Mouse (Mus musculus) monocyte, adult 2 months (primary cell): Measurements from ENCODE around the gene Gdf9.
A peak's percentile ranks its signal among the peaks of the same experiment; 100 is the strongest.
"Not testable (repeated sequence)": the region's sequence is repeated elsewhere in the genome, so short reads cannot be mapped to it uniquely, and the experiment has no call there.

Experiments
- DNase-seq, 2 experiments: peaks; one replicate each; pipeline ENCODE4 v3.0.0; 2022; ENCODE audit warnings: low spot score in 2 of 2, low read depth in 1 of 2

Gene Gdf9

DNA sequence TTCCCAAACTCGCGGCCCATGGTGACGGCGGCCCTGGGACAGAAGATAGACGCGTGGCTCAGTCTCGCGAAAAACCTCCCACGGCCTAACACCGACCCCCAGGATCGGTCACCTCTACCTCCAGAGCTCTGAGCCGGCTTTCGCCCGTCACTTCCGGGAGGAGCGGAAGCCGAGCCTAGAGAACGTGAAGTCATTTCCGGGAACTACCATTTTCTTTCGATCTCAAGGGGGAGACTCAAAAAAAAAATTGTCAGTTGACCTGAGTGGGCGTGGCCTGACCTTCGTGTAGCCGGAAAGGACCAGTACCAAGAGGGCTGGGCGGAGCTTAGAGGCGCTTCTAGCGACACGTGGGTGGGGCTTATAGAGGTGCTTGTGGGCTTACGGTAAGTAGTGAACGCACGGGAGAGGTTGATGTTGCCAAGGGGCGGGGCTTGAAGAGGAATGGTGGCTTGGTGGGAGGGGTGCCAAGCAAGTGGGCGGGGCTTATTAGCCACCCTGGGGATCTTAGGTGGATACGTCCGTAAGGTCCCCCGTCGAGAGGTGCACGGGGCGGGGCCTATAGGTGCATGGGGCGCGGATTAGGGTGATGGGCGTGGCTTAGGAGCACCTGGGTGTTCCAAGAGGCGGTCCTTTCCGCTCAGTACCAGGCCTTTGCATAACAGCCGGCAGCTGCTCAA, at the start of gene Gdf9, which contains the start of gene Uqcrq:
TSS of gene Gdf9 (plus strand) at position 354 of the 677 bp plus-strand sequence.
TSS of gene Uqcrq (minus strand) at position 162 of the 677 bp plus-strand sequence.
- peak; percentile 95 to 97 for DNase-seq

- DNase-seq, result no peak
Measured at GRCm38 (mm10) chr11:53383758-53384428, 46.9 kb upstream of the Gdf9 start.

- DNase-seq, result no peak
Measured at GRCm38 (mm10) chr11:53393856-53394255, 37.0 kb upstream of the Gdf9 start.

DNA sequence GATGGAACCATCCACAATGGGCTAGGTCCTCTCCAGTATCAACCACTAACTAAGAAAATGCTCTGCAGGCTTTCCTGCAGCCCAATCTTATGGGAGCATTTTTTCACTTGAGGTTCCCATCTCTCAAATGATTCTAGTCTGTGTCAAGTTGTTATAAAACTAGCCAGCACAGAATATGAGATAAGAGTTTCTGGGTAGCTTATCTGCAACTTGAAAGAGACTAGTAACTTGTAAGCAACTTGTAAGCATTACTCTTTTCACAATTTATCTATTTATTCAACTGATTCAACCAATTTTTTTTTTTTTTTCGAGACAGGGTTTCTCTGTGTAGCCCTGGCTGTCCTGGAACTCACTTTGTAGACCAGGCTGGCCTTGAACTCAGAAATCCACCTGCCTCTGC, 27.2 kb upstream of the Gdf9 start:
- DNase-seq, result no peak

DNA sequence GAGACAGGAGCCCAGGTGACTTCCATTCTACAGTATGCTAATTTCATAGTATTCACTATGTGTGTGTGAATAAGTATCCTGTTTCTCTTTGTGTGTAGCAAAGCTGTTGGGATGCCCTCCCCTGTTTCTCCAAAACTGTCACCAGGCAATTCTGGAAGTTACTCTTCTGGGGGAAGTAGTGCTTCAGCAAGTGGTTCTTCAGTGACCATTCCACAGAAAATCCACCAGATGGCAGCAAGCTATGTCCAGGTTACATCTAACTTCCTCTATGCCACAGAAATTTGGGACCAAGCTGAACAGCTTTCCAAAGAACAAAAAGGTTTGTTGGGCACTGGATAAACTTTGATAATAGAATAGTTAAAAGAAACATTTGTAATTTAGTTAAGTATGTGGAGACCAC, 19.1 kb upstream of the Gdf9 start:
- DNase-seq, result no peak

DNA sequence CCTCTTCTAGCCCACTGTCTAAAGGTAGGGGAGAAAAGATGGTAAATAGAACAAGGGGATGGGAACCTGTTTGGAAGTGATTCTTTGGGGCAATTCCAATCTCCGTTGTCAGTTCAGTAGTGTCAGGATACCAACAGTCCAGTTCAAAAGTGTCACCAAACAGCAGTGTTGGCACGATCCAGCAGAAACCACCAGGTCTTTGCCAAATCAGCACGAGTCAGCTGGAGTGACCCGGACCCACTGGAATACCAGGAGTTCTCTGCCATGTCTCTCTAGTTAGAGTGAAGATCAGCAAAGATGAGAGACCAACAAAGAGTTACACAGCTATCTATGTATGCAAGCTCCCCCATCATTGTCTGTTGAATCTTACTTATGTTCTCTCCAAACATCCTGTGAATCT, 17.0 kb upstream of the Gdf9 start:
- DNase-seq, result no peak

- no peak for DNase-seq
Measured at GRCm38 (mm10) chr11:53418048-53418447, 12.8 kb upstream of the Gdf9 start.

GRCm38 (mm10) chr11:53423036-53423435, 7.8 kb upstream of the Gdf9 start, which contains the start of gene Leap2:
TSS of gene Leap2 (minus strand) at chr11:53423170.
- no peak for DNase-seq

GRCm38 (mm10) chr11:53424826-53425225, 6.0 kb upstream of the Gdf9 start:
- DNase-seq, result no peak

DNA sequence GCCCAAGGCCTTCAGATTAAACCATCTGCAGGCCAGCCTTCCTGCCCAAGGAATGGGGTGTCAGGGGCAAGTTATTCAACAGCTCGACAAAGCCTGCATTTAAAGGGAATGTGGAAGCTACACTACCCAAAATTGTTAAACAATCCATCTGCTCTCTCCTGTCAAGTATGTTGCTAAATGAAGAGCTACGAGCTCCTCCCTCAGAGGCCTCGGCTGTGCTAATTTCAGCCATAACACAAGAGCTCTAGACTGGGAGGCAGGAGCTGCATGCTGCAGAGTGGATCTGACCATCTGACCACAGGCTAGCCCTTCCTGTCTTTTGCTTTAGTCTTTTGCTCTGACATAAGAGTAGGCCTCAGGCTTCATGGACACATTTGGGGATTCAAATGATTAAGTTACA, 5.6 kb upstream of the Gdf9 start:
- no peak for DNase-seq

DNA sequence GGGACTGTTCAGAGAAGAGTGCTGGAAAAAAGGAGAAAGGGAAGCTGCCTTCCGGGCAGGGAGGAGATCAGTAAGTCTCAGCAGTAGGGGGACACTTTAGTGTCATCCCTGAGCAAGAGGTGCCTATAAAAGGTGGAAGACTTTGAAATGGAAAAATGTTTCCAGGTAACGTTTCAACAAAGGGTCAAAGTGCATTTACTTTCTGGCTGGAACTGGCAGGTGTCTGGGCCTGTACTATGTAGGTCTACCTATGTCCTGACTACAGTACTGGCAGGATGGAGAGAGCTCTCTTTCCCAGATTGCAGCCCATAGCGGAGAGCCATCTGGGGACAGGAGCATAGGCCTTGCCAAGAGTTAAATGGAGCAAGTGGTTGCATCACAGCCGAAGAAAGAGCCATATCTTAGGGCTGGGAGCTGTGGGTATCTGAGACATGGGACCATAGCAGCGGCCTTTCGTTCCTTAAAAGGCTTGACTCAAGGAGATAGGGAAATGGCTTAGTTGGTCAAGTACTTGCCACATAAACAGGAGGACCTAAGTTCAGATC, 5.0 kb upstream of the Gdf9 start:
- DNase-seq, result no peak

GRCm38 (mm10) chr11:53426914-53427313, 3.9 kb upstream of the Gdf9 start:
- not testable (repeated sequence) for DNase-seq

- DNase-seq, result no peak
Measured at GRCm38 (mm10) chr11:53427993-53428715, 2.7 kb upstream of the Gdf9 start.

DNA sequence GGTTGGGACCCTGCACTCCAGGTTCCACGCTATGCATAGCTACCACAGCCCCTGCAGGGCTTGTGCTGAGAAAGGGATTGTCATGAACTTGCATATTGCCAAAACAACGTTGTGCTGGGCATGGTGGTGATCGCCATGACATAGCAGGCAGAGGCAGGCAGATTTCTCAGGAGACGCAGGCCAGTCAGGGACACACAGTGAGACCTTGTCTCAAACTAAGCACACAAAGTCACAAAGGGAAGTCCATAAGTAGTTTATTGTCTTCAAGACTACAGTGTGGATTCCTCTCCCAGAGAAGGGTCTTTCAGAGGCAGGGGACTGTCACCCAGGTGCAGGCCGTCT, 2.1 kb upstream of the Gdf9 start:
- no peak for DNase-seq

- DNase-seq, result no peak
Measured at GRCm38 (mm10) chr11:53429182-53429581, 1.6 kb upstream of the Gdf9 start.

GRCm38 (mm10) chr11:53430300-53430669, 538 bp upstream of the Gdf9 start:
- DNase-seq, result no peak

DNA sequence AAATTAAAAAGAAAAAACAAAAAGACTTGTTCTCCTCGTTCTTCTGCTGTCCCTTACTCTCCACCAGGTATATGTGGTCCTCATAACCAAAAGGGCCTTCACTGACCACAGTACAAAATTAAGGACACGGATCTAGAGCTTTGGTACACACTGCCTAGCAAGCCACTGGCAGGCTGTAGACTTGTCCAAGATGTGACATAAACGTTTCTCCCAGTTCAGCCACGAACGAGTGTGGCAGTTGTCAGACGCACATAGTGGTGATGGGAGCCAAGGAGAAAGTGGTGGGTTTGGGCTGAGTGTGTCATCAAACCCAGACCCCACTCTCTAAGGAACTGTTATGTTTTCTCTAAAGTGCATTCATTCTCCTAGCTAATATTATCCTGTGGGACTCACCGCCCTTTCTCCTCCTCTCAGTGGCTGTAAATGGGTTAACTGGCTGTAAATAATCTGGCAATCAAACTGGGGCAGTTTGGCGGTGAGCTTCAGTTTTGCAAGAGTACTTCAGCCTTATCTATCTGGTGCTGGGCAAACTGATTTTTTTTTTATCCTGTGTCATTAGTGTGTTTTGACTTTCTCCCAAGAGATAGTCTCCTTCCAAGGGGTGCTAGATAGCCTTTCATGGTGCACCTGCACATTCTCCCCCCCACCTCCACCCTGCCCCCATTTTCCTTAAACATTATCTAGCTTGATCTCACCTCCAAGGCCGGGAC, 679 bp downstream of the Gdf9 start:
- no peak for DNase-seq

DNA sequence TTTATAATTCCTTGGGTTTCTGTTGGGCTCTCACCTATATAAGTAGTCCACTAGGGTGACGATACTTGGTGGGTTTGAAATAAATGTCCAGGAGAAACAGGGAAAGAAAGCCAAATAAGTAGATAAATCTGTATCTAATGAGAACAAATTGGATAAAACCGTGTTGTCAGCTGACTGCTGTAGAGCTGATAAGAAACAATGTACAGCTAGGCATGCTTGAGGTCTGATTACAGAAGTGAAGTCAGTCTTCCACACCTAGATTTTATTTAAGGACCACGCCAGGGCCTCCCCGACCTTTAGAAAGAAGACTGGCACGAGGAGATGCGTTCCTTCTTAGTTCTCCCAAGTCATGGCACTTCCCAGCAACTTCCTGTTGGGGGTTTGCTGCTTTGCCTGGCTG, 2.2 kb downstream of the Gdf9 start:
- no peak for DNase-seq

- DNase-seq, result no peak
Measured at GRCm38 (mm10) chr11:53435504-53435903, 4.7 kb downstream of the Gdf9 start.

GRCm38 (mm10) chr11:53436338-53436737, 5.5 kb downstream of the Gdf9 start:
- no peak for DNase-seq

- DNase-seq, result no peak
Measured at GRCm38 (mm10) chr11:53441921-53442320, 11.1 kb downstream of the Gdf9 start.
